Mouse (Mus musculus) macrophage (primary cell): ENCODE results near the gene Prodh2. TPM values are rescaled to one million over a fixed set of nuclear protein-coding genes. Genes with fewer than 3 reads are reported as not detected.
"Not testable (repeated sequence)": the region's sequence is repeated elsewhere in the genome, so short reads cannot be mapped to it uniquely, and the experiment has no call there.

Experiments used
- H3K27ac ChIP-seq: fragments of 350-480 bp; formaldehyde crosslinking; 2 replicates; pipeline ENCODE4 v1.9.0; 2021
- H3K36me3 ChIP-seq: fragments of 350-480 bp; formaldehyde crosslinking; 2 replicates; pipeline ENCODE4 v1.9.0; 2021; ENCODE audit errors: inconsistent target
- H3K4me3 ChIP-seq: fragments of 350-480 bp; formaldehyde crosslinking; 2 replicates; pipeline ENCODE4 v1.9.0; 2021; ENCODE audit errors: inconsistent target
- H3K79me2 ChIP-seq: fragments of 350-480 bp; formaldehyde crosslinking; 2 replicates; pipeline ENCODE4 v1.9.0; 2021; ENCODE audit errors: inconsistent target
- WGBS: methylation state at CpG from one replicate; pipeline ENCODE4 v1.1.7; 2026; ENCODE audit warnings: inconsistent platforms; ENCODE audit not compliant: missing documents; 5-methylcytosine and 5-hydroxymethylcytosine counted together
- polyA plus RNA-seq: library from polyadenylated mRNA; stranded (reverse); fragments of 250-400 nt; gene quantifications from 3 replicates; pipeline ENCODE4 v1.2.4, GENCODE M21; 2018; ENCODE audit warnings: inconsistent platforms

Gene Prodh2
- polyA plus RNA-seq, 1 experiment from 2014 or later = not detected

DNA sequence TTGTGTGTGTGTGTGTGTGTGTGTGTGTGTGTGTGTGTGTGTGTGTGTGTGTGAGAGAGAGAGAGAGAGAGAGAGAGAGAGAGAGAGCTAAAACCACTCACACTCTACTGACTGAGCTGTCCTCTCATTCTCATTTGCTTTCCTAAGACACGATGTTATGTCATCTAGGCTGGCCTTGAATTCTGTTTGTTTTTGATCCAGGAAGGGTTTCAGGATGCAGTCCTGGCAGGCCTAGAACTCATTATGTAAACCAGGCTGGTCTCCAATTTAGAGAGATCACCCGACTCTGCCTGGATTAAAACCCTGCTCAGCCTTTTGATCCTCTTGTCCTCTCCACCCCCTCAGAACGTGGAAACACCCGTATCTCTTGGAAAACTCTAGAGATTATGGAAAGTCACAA lies 29.4 kb upstream of the Prodh2 start:
- Histone ChIP-seq H3K79me2 (no peaks in the 10 kb centered on the region), H3K36me3 (no peaks in the 10 kb centered on the region)
- 50% methylated on average over 4 of the region's 4 CpGs for WGBS

DNA sequence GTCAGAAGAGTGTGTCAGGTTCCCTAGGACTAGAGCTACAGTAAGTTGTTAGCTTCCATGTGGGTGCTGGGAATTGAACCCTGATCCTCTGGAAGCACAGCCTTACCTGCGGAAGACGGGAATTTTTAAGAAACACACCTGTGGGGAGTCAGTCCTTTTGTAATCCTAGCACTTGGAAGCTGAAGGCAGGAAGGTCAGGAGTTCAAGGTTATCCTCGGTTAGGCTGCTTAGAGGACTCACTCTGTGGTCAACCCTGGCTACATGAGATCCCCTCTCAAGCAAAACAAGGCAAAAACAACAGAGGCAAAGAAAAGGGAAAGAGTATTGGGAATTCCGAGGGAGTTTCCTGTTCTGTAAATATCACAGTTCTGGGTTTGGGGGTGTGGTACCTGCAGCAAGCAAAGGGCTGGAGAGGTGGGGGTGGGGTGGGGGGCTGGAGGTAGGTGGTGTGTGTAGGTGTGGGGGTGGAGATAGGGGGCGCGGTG lies 28.6 kb upstream of the Prodh2 start:
- WGBS = 19% methylated on average over 5 of the region's 6 CpGs
- no peaks in the 10 kb centered on the region for H3K36me3 ChIP-seq

More for the DNA sequence above, 29.4 kb upstream of the Prodh2 start:
- Histone ChIP-seq H3K27ac (no peak overlapping the region), H3K4me3 (no peak overlapping the region)

DNA sequence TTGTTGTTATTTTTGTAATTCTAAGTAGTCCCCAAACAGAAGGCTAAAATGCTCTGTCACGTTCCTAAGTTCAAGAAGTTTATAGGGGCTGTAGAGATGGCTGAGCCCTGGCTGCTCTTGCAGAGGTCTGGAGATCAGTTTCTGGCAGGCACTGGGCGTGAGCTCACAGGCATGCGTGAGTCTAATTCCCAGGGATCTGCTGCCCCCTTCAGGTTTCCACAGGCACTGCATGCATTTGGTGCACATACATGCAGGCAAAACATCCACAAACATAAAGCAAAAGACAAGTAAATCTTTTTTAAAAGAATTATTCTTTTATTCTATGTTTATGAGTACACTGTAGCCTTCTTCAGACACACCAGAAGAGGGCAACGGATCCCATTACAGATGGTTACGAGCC lies 21.0 kb upstream of the Prodh2 start:
- whole genome bisulfite sequencing = 26% methylated on average over 3 of the region's 5 CpGs
- Histone ChIP-seq H3K27ac (no peak overlapping the region), H3K79me2 (no peaks in the 10 kb centered on the region), H3K36me3 (no peaks in the 10 kb centered on the region), H3K4me3 (no peak overlapping the region)

More for the DNA sequence above, 28.6 kb upstream of the Prodh2 start:
- Histone ChIP-seq H3K4me3 (no peak overlapping the region), H3K79me2 (no peaks in the 10 kb centered on the region), H3K27ac (no peak overlapping the region)

DNA sequence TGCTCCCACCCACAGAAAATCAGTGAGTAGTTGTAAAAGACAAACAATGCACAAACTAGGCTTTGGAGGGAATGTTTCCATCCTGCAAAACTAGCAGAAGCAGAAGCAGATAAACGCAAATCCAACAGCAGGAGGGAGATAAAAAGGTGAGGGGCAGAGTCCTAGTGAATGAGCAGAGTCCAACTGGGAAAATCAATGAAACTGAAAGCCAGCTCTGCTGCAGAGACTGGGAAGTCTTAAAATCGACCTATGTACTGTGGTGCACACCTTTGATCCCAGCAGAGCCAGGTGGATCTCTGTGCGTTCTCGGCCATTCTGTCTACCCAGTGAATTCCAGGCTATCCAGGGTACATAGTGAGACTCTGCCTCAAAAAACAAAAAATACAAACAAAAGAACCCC lies 18.4 kb upstream of the Prodh2 start:
- H3K27ac ChIP-seq = no peak overlapping the region

DNA sequence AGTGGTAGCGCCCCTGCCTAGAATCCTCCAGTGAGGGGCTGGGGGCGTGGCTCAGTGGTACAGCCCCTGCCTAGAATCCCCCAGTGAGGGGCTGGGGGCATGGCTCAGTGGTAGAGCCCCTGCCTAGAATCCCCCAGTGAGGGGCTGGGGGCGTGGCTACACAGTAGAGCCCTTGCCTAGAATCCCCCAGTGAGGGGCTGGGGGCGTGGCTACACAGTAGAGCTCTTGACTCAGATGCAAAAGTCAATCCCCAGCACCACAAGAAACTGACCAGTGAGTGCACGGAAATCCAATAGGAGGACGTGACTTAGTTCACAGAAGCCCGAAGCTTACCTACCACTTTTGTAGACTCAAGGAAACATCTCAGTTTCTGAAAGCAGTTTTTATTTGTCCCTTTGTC lies 17.3 kb upstream of the Prodh2 start:
- H3K27ac ChIP-seq, H3K79me2 ChIP-seq, H3K4me3 ChIP-seq, H3K36me3 ChIP-seq: not testable (repeated sequence)
- 85% methylated on average over 7 of the region's 7 CpGs for WGBS

More for the DNA sequence above, 18.4 kb upstream of the Prodh2 start:
- H3K36me3 ChIP-seq = no peaks in the 10 kb centered on the region
- no peak overlapping the region for H3K4me3 ChIP-seq
- H3K79me2 ChIP-seq = no peaks in the 10 kb centered on the region
- 64% methylated on average over 4 of the region's 4 CpGs for WGBS

DNA sequence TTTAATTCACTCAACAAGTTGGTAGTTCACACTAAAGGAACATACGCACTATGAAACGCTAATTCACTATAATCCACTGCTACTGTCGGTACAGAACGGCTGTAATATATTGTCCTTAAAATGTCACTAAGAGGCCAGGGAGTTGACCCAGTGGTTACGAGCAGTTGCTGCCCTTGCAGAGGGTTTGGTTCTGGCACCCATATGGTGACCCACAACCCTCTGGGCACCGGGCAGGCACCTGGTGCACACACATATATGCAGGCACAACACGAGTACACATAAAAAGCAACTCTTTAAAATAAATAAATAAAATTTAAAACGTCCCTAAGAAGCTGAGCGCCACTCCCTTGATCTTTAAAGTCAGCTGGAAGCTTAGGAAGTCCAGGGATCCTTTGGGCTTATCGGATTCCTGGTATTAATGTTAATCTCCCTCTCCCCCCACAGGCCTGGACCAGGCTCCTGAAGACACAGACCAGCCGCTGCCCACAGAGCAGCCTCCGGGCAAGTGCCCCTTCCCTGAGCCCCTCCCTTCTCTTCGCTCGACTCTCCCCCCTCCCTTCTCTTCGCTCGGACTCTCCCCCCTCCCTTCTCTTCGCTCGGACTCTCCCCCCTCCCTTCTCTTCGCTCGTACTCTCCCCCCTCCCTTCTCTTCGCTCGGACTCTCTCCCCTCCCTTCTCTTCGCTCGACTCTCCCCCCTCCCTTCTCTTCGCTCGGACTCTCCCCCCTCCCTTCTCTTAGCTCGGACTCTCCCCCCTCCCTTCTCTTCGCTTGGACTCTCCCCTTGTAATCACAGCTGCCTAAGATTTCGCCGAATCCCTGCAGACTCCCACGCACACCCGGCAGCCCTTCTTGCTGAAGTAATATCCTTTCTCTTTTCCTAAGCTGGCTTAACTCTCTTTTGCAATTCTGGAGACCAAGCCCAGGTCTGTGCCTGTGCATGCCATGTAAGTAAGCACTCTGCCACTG lies 15.7 kb upstream of the Prodh2 start:
- H3K36me3 ChIP-seq = no peaks in the 10 kb centered on the region
- 46% methylated on average over 11 of the region's 32 CpGs for WGBS
- H3K4me3 ChIP-seq = no peak overlapping the region
- no peak overlapping the region for H3K27ac ChIP-seq
- no peaks in the 10 kb centered on the region for H3K79me2 ChIP-seq

DNA sequence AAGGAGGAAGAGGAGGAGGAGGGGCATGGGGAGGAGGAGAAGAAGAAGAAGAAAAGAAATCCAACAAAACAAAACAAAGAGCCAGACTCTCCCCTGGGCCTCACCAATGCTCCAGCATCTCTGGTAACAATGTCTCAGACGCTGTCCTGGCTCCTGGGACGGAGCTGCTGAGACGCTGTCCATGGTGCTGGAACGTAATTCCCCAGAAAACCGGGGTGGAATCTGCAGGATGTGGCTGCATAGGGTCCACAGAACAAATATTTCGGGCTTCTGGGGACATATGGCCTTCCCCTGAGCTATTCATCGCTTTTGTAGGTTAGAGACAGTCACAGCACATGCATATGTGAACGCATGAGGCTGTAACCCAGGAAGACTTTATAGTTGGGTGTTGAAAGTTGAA lies 9.2 kb upstream of the Prodh2 start:
- H3K27ac ChIP-seq = no peak overlapping the region
- H3K36me3 ChIP-seq = no peaks in the 10 kb centered on the region
- 13% methylated on average over 8 of the region's 8 CpGs for WGBS
- no peaks in the 10 kb centered on the region for H3K79me2 ChIP-seq
- no peak overlapping the region for H3K4me3 ChIP-seq

DNA sequence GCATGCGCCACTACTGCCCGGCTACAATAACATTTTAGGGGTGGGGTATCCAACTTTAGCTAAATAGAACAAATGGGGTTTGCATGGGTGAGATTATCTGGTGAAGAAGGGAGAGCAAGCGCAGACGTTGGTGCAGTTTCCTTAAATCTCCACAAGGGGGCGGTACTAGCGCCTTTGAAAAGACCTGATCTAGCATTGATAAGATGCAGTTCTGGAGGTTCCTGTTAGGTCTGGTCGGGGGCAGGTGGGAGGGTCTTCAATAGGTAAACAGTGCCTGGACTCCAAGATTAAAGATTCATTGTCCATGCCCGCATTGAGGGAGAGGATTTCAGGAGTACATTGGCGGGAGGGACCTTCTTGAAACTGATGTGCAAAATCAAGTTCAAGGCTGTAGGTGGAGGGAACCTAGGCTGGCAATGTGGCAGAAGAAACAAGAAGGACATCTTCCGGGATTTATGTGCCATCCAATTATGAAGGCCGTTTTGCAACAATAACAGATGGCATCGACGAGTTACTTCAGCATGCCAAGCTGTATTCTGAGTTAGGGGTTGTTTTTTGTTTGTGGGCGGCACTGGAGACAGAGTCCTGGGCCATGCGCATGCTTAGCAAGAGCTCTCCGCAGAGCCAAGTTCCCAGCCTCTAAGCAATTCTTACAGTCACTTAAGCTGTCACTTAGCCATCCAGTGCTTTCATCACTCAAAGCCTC lies 3.0 kb upstream of the Prodh2 start:
- H3K27ac ChIP-seq = no peak overlapping the region
- no peaks in the 10 kb centered on the region for H3K79me2 ChIP-seq
- no peak overlapping the region for H3K4me3 ChIP-seq
- WGBS = 35% methylated on average over 16 of the region's 16 CpGs
- H3K36me3 ChIP-seq = no peaks in the 10 kb centered on the region

DNA sequence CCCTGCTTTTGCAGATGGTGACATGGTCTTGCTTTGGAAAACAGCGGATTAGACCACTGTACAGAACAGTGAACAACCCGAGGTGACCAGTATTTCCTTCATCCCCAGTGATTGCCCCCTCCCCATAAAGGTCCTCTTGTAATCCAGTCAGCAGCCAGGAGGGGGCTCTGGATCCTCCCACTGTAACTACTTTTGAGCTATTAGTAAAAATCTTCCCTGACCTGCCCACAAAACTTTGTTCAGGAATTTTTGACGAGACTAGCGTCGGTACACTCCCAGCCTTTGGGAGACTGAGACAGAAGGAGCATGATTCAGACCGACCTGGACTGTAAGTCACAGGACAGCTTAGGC lies 2.5 kb upstream of the Prodh2 start:
- Histone ChIP-seq H3K79me2 (no peaks in the 10 kb centered on the region), H3K4me3 (no peak overlapping the region), H3K36me3 (no peaks in the 10 kb centered on the region), H3K27ac (no peak overlapping the region)
- WGBS = 38% methylated on average over 6 of the region's 6 CpGs

DNA sequence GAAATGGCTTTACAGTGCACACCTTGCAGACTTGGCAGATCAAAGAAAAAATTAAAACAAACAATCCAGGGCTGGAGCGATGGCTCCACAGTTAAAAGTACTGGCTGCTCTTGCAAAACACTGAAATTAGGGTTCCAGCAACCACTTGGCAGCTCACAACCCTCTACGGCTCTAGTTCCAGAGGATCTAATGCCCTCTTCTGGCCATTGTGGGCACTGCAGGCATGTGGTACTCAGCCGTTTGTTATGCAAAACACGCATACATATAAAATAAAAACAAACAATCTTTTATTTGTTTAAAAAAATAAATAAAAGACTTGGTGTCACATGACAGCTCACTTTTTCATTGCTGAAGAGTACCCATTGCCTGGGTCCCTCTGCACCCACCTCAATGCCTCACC lies 657 bp upstream of the Prodh2 start:
- H3K27ac ChIP-seq = no peak overlapping the region

DNA sequence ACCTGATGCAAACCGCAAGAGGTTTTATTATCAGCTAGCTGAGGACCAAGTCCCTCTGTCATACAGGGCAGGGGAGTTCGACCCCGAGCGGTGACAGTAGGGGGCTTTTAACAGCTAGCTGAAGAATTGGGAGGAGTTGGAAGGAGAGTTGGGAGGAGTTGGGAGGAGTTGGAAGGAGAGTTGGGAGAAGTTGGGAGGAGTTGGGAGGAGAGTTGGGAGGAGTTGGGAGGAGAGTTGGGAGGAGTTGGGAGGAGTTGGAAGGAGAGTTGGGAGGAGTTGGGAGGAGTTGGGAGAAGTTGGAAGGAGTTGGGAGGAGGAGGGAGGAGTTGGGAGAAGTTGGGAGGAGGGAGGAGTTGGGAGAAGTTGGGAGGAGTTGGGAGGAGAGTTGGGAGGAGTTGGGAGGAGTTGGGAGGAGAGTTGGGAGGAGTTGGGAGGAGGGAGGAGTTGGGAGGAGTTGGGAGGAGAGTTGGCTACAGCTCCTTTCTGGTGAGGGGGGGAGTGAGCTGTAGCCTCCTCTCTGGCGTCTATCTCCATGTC lies 2.2 kb downstream of the Prodh2 start:
- not testable (repeated sequence) for H3K79me2 ChIP-seq, H3K27ac ChIP-seq, H3K36me3 ChIP-seq, H3K4me3 ChIP-seq
- 61% methylated on average over 4 of the region's 5 CpGs for WGBS

More for the DNA sequence above, 657 bp upstream of the Prodh2 start:
- no peaks in the 10 kb centered on the region for H3K79me2 ChIP-seq
- no peaks in the 10 kb centered on the region for H3K36me3 ChIP-seq
- no peak overlapping the region for H3K4me3 ChIP-seq
- 19% methylated on average over 4 of the region's 4 CpGs for WGBS

DNA sequence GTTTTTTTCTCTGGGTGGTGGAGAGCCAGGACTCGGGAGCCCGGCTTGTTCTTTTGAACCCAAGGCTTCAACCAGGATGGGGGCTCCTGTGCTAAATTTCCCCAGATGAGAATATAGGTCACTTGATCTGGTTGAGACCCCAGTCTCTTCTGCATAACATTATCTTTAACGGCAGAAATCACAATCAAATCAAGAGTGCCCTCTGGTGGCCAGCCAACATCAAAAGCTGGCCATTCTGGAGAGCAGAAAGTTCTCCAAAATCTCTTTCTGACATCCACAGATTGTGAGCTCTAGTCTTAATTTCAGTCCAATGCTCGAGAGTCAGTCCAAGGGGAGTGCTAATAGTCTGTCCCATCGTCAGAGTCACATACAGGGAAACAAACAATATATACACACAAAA lies 7.7 kb downstream of the Prodh2 start:
- not testable (repeated sequence) for H3K36me3 ChIP-seq, H3K4me3 ChIP-seq, H3K27ac ChIP-seq, H3K79me2 ChIP-seq
- WGBS = 87% methylated on average over 5 of the region's 5 CpGs

DNA sequence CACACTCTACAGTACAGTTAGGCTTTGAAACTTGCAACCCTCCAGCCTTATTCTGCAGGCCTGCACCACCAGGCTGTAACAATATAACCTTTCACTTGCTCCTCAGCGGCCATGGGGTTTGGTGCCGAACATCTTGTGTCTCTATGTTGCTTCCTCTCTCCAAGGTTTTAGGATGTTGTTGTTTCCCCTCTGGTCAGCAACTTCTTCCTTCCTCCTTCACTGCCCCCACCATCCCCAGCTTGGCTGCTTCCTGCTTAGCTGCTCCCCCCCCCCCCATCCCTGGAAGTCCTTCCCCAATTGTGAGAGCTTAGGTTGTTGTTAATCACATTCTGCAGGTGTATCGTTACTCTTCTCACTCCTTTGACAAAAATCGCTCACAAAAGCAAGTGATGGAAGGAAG lies 14.6 kb downstream of the Prodh2 start:
- Histone ChIP-seq H3K27ac (no peak overlapping the region), H3K4me3 (no peak overlapping the region), H3K36me3 (no peaks in the 10 kb centered on the region), H3K79me2 (no peaks in the 10 kb centered on the region)
- WGBS = 35% methylated on average over 3 of the region's 4 CpGs

DNA sequence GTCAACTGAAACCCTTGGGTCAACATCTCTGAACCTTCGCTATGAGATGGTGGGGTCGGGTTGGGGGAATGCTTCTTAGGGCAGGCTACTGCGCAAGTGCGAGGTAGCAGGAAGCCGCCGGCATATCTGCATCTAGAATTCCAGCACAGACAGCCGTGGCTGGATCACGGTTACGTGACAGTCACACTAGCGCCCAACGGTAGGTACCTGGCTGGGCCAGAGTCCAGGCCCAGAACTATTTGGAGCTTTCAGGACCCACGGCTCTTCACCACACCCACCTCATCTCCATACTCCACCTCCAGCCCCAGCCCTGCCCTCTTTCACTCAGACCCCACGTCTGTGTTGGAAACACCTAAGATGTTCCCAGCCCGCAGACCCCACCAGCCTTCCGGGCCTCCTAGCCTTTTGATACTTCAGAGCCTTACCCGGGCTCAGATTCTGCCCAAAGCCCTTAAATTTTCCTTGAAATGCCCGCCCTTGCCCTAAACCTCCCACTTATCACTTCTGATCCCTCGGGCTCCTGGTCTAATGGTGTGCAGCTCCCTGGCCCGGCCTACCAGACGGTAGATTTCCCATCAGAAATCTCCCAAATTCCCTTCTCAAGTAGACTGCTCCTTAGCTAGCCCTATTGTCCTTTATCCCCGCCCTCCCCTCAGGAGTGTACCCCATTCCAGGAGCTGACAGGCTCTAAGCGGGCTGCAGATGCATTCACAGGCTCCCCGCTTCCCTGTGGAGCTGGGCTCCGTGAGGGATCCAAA lies 21.8 kb downstream of the Prodh2 start:
- Histone ChIP-seq H3K27ac (no peak overlapping the region), H3K36me3 (no peaks in the 10 kb centered on the region), H3K4me3 (no peak overlapping the region), H3K79me2 (no peaks in the 10 kb centered on the region)
- 79% methylated on average over 24 of the region's 24 CpGs for WGBS
